Mouse (Mus musculus) ES-Bruce4 (cell line): ENCODE data around the gene Acoxl.
A peak's percentile ranks its signal among the peaks of the same experiment; 100 is the strongest.

ENCODE experiments used
- CTCF ChIP-seq: IDR thresholded peaks from one replicate; pipeline ENCODE4 v1.8.1; 2011; ENCODE audit warnings: low read depth, low read length
- POLR2A ChIP-seq: IDR thresholded peaks from one replicate; pipeline ENCODE4 v1.8.1; 2011; ENCODE audit warnings: low read length; ENCODE audit not compliant: insufficient read depth

DNA sequence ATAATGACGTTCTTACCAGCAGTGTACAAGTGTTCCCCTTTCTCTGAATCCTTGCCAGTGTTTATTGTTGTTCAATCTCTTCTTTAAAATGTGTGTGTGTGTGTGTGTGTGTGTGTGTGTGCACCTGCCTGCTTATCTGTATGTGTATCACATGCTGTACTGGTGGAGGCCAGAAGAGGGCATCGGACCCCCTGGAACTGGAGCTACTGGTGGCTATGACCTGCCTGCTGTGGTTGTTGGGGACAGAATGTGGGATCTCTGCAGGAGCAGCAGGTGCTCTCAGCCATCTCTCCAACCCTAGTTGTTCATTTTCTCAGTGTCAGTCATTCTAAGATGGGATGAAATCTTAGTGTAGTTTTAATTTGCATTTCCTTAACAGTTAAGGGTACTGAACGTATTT is 98.4 kb downstream of the Acoxl start:
- TF ChIP-seq CTCF, result peak; percentile 63
- TF ChIP-seq POLR2A, result no peak
